8 mouse cellular contexts compared by ENCODE assay signal in the genomic region with DNA sequence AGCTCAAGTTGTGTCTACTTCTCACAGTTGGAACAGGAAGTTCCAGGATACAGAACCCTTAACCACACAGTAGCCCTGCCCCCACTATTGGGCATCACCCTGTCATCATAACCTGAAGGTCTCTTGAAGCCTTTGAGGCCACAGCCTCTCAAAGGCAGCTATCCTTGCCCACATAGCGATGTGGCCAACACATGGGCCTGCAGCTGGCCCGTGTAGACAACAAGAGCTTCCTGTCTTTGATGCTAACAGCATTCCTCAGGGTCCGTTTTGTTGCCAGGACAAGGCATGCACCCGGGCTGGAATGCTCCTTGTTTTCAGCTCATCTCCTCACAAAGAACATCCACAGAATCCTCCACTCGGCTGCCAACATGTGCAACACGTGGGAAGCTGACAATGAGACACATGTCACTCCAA.
DNase-seq lines count a peak whose midpoint lies in the region; ATAC-seq and TF ChIP-seq lines count a peak whose summit lies in the region.

No protein-coding gene starts in this region.

- no peak overlapping the region for H3K4me2 ChIP-seq in kidney, postnatal 0 days (ENCODE audit: low read length)
- no peak overlapping the region for H3K4me2 ChIP-seq in hindbrain, embryonic 12.5 days (replicated peaks)
- no peak overlapping the region for H3K4me2 ChIP-seq in midbrain, embryonic 13.5 days (replicated peaks)

- no peaks in the 10 kb centered on the region for H3K27me3 ChIP-seq in kidney, postnatal 0 days (ENCODE audit: insufficient read depth, low read length)
- H3K27me3 ChIP-seq in hindbrain, embryonic 12.5 days, result no peaks in the 10 kb centered on the region
- no peaks in the 10 kb centered on the region for H3K27me3 ChIP-seq in midbrain, embryonic 13.5 days
- H3K27me3 ChIP-seq in thymus, adult 2 months (ENCODE audit: control insufficient read depth, insufficient read depth, low read length), result no peaks in the 10 kb centered on the region
- no peaks in the 10 kb centered on the region for H3K27me3 ChIP-seq in limb, embryonic 10.5 days (ENCODE audit: low read depth, poor library complexity, severe bottlenecking)

- H3K27ac ChIP-seq in kidney, postnatal 0 days, result no peak overlapping the region
- H3K27ac ChIP-seq in hindbrain, embryonic 12.5 days, result peak overlapping the region; percentile 19; the same call in 1 of the 2 replicates
- H3K27ac ChIP-seq in midbrain, embryonic 13.5 days, result no peak overlapping the region
- no peak overlapping the region for H3K27ac ChIP-seq in thymus, adult 2 months (ENCODE audit: control insufficient read depth, insufficient read depth, low read length)
- no peak overlapping the region for H3K27ac ChIP-seq in limb, embryonic 10.5 days

- TF ChIP-seq POLR2A in thymus, adult 2 months (IDR thresholded peaks at IDR 0.05; ENCODE audit: control insufficient read depth, extremely low read depth, insufficient read depth, low read length, poor library complexity), result no peak

- DNase-seq in kidney, postnatal 0 days (ENCODE audit: low spot score), result no peak
- no peak for DNase-seq in kidney, postnatal 25 days
- DNase-seq in brain, adult 2 months (ENCODE audit: low read depth, low spot score), result peak; percentile 89
- DNase-seq in thymus, adult 2 months, result no peak
- DNase-seq in frontal cortex, postnatal 25 days (ENCODE audit: low spot score in 2 of 2), result no peak
- no peak for DNase-seq in limb, embryonic 10.5 days (ENCODE audit: low spot score)

- no peak overlapping the region for H3K4me3 ChIP-seq in kidney, postnatal 0 days (replicated peaks; ENCODE audit: low read depth, low read length)
- no peak overlapping the region for H3K4me3 ChIP-seq in hindbrain, embryonic 12.5 days
- H3K4me3 ChIP-seq in midbrain, embryonic 13.5 days (replicated peaks), result no peak overlapping the region
- no peak overlapping the region for H3K4me3 ChIP-seq in thymus, adult 2 months (ENCODE audit: control insufficient read depth, insufficient read depth, low read length)
- H3K4me3 ChIP-seq in limb, embryonic 10.5 days, result no peak overlapping the region

- 0 out of 2 replicates have a peak, but pooled peaks have one; percentile 33 for ATAC-seq in kidney, postnatal 0 days (replicated peaks; ENCODE audit: low FRiP score, low read depth)
- ATAC-seq in hindbrain, embryonic 12.5 days (ENCODE audit: low FRiP score), result peak; percentile 81
- peak; percentile 74 for ATAC-seq in midbrain, embryonic 13.5 days

- H3K9ac ChIP-seq in kidney, postnatal 0 days (ENCODE audit: low read depth, low read length), result no peak overlapping the region
- no peak overlapping the region for H3K9ac ChIP-seq in hindbrain, embryonic 12.5 days
- H3K9ac ChIP-seq in midbrain, embryonic 13.5 days (replicated peaks), result no peak overlapping the region

- H3K4me1 ChIP-seq in kidney, postnatal 0 days (replicated peaks; ENCODE audit: insufficient read depth, low read length), result peaks cover 3% of the 10 kb centered on the region
- peaks cover 9% of the 10 kb centered on the region for H3K4me1 ChIP-seq in hindbrain, embryonic 12.5 days
- H3K4me1 ChIP-seq in midbrain, embryonic 13.5 days (replicated peaks), result peaks cover 13% of the 10 kb centered on the region
- H3K4me1 ChIP-seq in thymus, adult 2 months (replicated peaks; ENCODE audit: control insufficient read depth, insufficient read depth, low read length), result no peaks in the 10 kb centered on the region; the same call in 1 of the 2 replicates
- peaks cover 2% of the 10 kb centered on the region; the same call in 1 of the 2 replicates for H3K4me1 ChIP-seq in limb, embryonic 10.5 days

- no peaks in the 10 kb centered on the region for H3K9me3 ChIP-seq in kidney, postnatal 0 days (replicated peaks; ENCODE audit: low read length)
- H3K9me3 ChIP-seq in hindbrain, embryonic 12.5 days (replicated peaks), result no peaks in the 10 kb centered on the region
- no peaks in the 10 kb centered on the region for H3K9me3 ChIP-seq in midbrain, embryonic 13.5 days
- H3K9me3 ChIP-seq in limb, embryonic 10.5 days (replicated peaks), result no peaks in the 10 kb centered on the region

- TF ChIP-seq CTCF in kidney, postnatal 0 days (IDR thresholded peaks at IDR 0.05; ENCODE audit: low read depth), result no peak
- no peak for TF ChIP-seq CTCF in thymus, adult 2 months (IDR thresholded peaks at IDR 0.05; ENCODE audit: borderline replicate concordance, control insufficient read depth, extremely low read depth, insufficient read depth, low read length, poor library complexity)

- no peaks in the 10 kb centered on the region for H3K36me3 ChIP-seq in kidney, postnatal 0 days (ENCODE audit: insufficient read depth, low read length)
- H3K36me3 ChIP-seq in hindbrain, embryonic 12.5 days, result peaks cover 4% of the 10 kb centered on the region; the same call in 1 of the 2 replicates
- H3K36me3 ChIP-seq in midbrain, embryonic 13.5 days, result peaks cover 19% of the 10 kb centered on the region
- H3K36me3 ChIP-seq in thymus, adult 2 months (ENCODE audit: control insufficient read depth, insufficient read depth, low read length), result no peaks in the 10 kb centered on the region
- H3K36me3 ChIP-seq in limb, embryonic 10.5 days, result no peaks in the 10 kb centered on the region

- WGBS in kidney, postnatal 0 days, result 43% methylated on average over 6 of the region's 6 CpGs
- 24% methylated on average over 6 of the region's 6 CpGs for WGBS in hindbrain, embryonic 12.5 days
- 24% methylated on average over 6 of the region's 6 CpGs for WGBS in midbrain, embryonic 13.5 days
- WGBS in thymus, adult 2 months, result 35% methylated on average over 6 of the region's 6 CpGs
- 73% methylated on average over 6 of the region's 6 CpGs for WGBS in limb, embryonic 10.5 days
